Mouse (Mus musculus): Measurements from ENCODE around the gene Shc2.

DNA sequence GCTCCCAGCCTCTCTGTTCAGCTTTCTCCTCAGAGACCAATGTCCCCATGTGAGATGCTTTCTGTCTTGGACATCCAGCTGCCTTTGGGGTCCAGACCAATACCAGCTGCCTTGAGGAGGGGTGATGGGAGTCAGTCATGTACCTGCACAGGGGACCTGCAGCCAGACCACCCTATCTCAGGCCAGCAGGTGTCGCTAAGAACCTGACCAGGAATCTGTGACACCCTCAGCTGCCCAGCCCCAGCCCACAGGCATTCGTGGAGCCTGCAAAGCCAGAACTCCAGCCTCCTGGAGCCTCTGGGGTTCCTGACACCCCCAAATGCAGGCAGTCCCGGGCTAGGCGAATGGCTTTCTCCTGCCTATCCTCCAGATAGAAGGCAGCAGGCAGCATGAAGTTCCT is 21.1 kb upstream of the Shc2 start:
- TF ChIP-seq CHD2 (IDR thresholded peaks at IDR 0.05; ENCODE audit: low read depth, low read length), result no peak
- TF ChIP-seq ZNF384 (IDR thresholded peaks at IDR 0.05; ENCODE audit: low read depth, low read length), result no peak
- TF ChIP-seq HCFC1 (IDR thresholded peaks at IDR 0.05; ENCODE audit: borderline replicate concordance, insufficient read depth, low read length), result no peak
- TF ChIP-seq MAFK (IDR thresholded peaks at IDR 0.05; ENCODE audit: insufficient read depth, low read depth, low read length), result no peak
- TF ChIP-seq ZC3H11A (IDR thresholded peaks at IDR 0.05; ENCODE audit: borderline replicate concordance, low read depth, low read length), result no peak

Measured in ES-E14 (cell line).